Mouse (Mus musculus) thymus, postnatal 14 days (tissue): ENCODE data around the gene Dnm3.

Source experiments
- DNase-seq: peaks from one replicate; pipeline ENCODE4 v3.0.0; 2021

The Dnm3 gene

DNA sequence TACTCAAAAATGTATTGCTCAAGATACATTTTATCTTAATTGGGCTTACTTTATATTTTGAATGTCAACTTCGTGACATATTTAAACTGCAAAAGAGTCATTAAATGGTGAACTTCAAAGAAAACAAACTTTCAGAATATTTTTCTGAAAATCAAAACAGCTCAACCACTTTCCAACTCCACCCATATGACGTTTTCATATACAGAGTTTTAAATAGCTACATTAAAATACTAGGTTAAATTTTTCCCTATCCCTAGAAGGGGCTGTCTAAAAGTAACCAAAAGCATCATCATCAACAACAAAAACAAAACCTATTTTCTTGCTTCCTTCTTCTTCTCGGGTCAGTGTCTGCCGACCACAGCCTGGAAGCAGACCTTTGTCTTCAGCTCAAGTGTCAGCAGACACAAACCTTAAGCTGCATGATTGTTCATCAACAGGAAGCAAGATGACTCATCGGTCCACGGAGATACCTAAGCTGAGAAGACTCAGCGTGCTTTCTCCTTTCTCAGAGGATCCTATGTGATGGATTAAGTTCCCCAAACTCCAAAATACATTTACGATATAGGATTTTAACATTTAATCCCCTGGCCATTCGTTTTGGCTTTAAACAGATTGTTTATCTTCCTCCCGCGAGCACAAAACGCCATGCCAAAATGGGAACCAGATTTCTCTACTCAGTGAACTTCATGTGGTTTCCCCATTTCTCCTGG, 270.7 kb downstream of the Dnm3 start:
- DNase-seq: no peak

DNA sequence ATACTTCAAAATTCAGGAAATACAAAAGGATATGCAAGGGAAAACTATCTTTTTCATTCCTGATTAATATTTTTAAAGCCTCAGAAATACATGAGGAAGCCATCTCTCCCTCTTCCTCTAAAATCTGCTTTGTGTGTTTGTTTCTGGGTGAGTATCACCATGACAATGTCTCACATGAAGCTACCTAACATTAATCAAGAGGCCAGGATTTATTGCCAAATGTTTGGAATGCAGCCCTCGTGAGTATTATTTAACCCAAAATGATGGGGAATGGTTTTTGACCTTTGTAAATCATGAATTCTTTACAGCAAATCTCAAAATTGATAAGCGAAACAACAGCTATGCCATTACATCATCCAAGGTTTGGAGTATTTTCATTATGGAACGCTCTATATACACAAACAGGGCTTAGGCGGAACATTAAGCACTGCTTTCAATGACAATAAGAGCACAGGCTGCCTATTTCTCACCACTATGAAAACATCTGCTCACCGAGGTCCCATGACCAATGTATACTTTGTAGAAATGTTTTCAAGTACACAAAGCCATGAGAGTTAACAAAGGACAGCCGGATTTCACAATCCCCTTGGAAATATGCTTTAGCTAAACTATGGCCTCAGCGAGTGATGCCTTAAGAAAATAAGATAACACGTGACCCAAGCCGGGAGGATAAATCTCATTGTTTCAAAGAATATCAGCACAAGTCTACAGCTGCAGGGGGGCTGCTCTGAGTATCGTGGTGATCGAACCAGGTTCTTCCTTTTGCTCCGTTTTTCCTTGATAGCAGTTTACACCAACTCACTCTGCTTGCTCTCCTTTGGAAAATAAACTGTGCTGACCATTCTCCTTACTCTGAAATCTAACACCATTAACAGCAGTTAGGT, 275.1 kb downstream of the Dnm3 start:
- DNase-seq: no peak

DNA sequence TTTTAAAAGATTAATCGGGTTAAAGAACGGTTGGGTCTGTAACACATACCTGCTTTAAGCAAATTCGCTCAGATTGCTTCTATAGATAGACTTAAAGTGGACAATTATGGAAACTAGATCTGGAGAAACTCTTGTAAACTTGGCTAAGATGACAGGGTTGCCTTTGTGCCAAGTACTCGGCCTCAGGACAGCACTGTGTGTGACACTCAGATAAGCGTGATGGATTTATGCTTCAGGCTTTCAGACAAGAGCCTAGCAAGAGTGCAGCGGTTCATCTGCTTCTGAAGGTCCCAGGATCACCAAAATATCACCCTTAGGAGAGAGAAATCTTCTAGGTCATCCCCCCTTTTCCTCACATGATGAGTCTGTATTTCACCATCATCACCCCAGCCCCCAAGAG, 277.4 kb downstream of the Dnm3 start:
- DNase-seq: no peak

- no peak for DNase-seq
Observed at GRCm38 (mm10) chr1:162196812-162197680, 280.8 kb downstream of the Dnm3 start.

- no peak for DNase-seq
Observed at GRCm38 (mm10) chr1:162188744-162189143, 289.1 kb downstream of the Dnm3 start.

- no peak for DNase-seq
Observed at GRCm38 (mm10) chr1:162187352-162188120, 290.3 kb downstream of the Dnm3 start.

DNA sequence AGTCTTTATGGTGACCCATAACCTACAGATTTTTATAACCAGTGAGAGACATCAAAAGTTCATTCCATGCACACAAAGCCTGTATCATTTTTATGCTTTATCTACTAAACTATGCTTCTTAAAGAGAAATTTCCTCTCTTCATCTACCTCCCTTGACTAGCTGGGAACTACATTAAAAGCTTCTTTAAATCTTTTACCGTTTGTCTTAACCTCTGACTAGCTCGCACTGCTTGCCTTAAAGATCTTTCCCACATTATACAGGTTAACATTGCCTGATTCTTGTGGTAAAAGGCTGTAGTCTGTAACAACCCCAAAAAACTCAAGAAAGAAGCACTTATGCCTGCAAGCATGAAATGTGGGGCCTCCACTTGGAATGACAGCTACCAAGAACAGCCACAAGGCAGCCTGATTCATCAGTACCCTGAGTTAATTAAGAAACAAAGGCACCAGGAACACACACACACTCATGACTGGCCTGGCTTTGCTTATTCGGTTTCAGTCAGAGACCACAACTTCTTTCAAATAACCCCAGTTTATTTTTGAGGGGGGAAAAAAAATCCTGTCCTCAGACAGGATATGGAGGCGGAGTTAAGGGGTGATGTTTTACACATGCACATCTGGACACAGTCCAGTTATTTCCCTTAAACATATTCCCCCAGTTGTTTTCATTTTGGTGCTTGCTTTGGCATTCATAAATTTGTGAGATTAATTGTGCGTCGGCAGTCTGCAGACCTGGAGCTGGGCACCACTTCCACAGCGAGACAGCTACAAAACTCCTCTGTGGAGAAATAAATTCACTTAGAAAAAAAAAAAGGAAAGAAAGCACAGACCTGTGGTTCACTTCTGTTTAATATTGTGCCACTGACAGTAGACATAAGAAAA, 291.1 kb downstream of the Dnm3 start:
- DNase-seq: no peak

- no peak for DNase-seq
Observed at GRCm38 (mm10) chr1:162184003-162184748, 293.7 kb downstream of the Dnm3 start.

- DNase-seq: no peak
Observed at GRCm38 (mm10) chr1:162183438-162183837, 294.4 kb downstream of the Dnm3 start.

- DNase-seq: no peak
Observed at GRCm38 (mm10) chr1:162181187-162181975, 296.5 kb downstream of the Dnm3 start.

- DNase-seq: no peak
Observed at GRCm38 (mm10) chr1:162180451-162180850, 297.4 kb downstream of the Dnm3 start.

DNA sequence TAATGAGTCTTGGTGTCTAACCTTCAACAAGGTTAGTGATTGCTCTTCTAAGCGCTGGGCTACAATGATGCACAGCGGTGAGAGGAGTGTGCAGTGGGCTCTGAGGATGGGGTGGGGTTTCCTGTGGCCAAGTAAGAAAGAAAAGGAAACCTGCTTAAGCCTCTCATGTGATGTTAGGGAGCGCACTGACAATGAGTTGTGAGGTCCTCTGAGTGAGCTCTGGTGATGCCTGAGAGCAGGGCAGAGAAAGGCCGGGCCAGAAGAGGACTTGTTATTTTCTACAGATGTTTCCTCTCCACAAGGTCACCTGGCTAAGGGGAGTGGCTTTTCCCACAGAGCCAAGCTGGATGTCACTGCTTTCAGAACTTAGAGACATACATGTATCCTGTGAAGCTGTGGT, 298.4 kb downstream of the Dnm3 start:
- DNase-seq: no peak

DNA sequence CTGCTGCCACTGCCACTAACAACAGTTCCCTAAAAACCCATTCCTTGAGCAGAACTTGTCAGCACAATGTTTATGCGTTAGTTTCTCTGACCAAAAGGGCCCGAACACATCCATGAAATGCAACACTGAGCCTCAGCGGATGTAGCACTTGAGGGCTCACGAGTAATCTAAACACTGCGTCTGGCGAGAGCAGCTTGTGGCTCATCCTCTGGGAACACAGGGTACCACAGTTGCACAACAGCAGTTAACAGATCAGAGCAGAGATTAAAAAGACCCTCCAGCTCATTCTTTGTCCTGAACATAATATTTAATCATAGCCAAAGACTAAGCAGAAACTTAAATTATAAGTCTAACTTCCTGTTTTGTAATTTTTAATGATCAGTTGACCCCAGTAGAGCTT, 305.0 kb downstream of the Dnm3 start:
- no peak for DNase-seq

- no peak for DNase-seq
Observed at GRCm38 (mm10) chr1:162163687-162164484, 313.9 kb downstream of the Dnm3 start.

DNA sequence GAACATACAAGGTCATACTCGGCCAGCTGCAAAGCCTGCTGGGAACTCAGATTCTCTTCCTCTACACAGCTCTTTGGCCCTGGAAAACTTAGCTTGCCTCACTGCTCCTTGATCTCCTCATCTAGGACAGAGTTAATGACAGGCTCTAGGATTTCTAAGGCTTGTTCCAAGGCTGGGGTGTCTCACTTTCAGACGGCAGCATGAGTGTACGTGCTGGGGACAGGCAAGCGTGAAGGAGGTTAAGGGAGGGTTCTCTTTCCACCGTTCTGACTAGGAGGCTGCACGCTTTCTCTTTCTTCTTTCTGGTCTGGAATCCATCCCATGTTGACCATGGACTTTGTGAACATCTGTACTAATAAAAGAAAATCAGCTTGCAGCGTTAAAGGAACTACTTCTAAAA, 315.2 kb downstream of the Dnm3 start:
- DNase-seq: no peak

DNA sequence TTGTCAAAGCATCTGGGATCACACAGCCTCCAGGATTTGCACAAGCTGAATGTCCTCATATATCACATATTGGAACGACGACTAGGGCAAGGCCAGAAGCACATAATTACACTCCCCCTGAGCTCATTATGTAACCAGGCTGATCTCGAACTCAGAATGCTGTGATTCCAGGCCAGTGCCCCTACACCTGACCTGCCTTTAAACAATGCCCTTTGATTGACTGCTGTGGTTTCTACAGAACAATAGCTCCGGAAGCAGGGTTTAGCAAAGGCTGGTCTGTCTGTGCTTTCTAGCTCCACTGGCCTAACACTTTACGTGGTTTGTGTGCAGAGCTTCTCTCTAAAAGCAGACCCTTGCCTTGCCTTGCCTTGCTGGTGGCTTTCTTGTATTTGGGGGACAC, 315.6 kb downstream of the Dnm3 start:
- DNase-seq: no peak

- DNase-seq: no peak
Observed at GRCm38 (mm10) chr1:162160718-162161117, 317.1 kb downstream of the Dnm3 start.

DNA sequence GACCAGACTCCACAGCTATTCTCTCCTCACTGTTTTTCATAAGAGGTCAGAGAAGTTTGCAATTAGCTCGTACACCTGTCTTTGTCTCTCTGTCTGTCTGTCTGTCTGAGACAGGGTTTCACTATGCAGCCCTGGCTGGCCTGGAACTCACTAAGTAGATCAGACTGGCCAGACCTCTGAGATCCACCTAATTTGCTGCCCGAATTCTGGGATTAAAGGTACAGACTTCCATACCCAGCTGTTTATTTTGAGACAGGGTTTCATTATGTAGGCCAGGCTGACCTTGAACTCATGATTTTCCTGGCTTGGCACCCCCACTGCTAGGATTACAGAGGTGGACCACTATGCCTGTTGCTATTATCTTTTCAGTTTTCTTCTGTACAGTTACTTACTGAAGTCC, 319.3 kb downstream of the Dnm3 start:
- DNase-seq: no peak

- DNase-seq: no peak
Observed at GRCm38 (mm10) chr1:162157659-162158058, 320.2 kb downstream of the Dnm3 start.
